Mouse (Mus musculus) Patski (cell line): ENCODE measurements around the gene Actn3. TPM values are rescaled to one million over a fixed set of nuclear protein-coding genes. Genes with fewer than 3 reads are reported as not detected.

ENCODE experiments used
- ATAC-seq: fragments of 100-300 bp; one replicate; pipeline ENCODE4 v1.8.0; 2021
- CTCF ChIA-PET: fragments of 350-600 bp; sonication (Branson Sonifier 250); formaldehyde crosslinking; loops from one replicate; lab custom pipeline; 2022; ENCODE audit warnings: inconsistent platforms; lab: Charles Lee
- POLR2A ChIA-PET: fragments of 350-600 bp; sonication (Branson Sonifier 250); formaldehyde crosslinking; loops from one replicate; lab custom pipeline; 2022; ENCODE audit warnings: antibody characterized with exemption, inconsistent platforms; lab: Charles Lee
- DNase-seq: peaks from one replicate; pipeline ENCODE4 v3.0.0-alpha.2; 2011; ENCODE audit warnings: low read depth, low spot score
- H3K27me3 ChIP-seq: fragments of 371-371 bp; one replicate; pipeline ENCODE4 v1.5.1; 2021
- CTCF ChIP-seq: fragments of 100-300 bp; IDR thresholded peaks from one replicate; pipeline ENCODE4 v1.5.1; 2021
- in situ Hi-C: fragments of 300-500 bp; cut with MboI; formaldehyde crosslinking; loops from 3 replicates; pipeline ENCODE4 v1.11.1; 2018; ENCODE audit warnings: low pct_unique_long_range_greater_than_20kb, mixed read lengths
- polyA plus RNA-seq: library from polyadenylated mRNA; unstranded; gene quantifications from one replicate; pipeline ENCODE4 v1.2.3, GENCODE M21; 2021

Actn3 gene
- polyA plus RNA-seq, 1 experiment from 2014 or later, result 0.10 TPM

DNA sequence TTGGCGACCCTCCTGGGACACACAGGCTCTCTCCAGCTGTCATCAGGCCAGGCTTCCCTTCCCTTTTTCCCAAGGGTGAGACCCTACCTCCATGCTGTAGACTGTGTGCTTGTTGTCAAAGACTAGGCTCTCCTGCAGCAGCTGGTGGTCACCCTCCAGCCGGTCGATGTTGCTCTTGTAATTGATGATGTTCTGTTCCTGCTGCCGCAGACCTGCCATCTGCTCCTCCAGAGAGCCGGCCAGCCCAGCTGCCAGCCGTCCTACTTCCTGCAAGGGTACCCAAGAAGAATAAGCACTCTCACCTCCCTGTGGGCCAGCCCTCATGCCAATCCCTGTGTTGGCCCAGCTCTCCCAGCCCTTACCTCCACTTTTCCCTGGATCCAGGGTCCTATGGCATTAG is 14.7 kb downstream of the Actn3 start:
- ATAC-seq, result no peak
- peaks cover 20% of the 10 kb centered on the region for H3K27me3 ChIP-seq
- POLR2A ChIA-PET, result no interaction called here
- in situ Hi-C loops, result no loop called here
- TF ChIP-seq CTCF, result no peak
- CTCF ChIA-PET, result no interaction called here
- no peak for DNase-seq

DNA sequence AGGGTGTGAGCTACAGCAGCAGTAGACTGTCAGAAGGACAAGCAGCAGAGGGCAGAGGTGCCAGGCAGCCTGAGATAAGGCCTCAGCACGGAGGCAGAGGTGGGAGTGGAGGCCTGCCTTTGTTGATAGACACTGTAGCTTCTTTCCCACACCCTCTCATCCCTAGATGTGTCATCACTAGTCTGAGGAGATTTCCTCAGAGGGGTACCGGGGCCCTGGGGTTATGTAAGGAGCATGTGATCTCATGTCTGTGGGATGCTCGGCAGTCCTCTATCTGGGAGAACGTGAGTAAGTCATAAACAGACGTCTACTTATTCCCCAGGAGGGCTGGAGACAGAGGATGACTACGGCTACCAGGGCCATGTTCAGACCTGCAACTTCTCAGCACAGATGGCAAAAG is 18.6 kb downstream of the Actn3 start:
- ATAC-seq (no peak), DNase-seq (peak; percentile 37)
- H3K27me3 ChIP-seq, result no peaks in the 10 kb centered on the region
- CTCF ChIA-PET, result no interaction called here
- in situ Hi-C loops, result no loop called here
- POLR2A ChIA-PET, result no interaction called here
- TF ChIP-seq CTCF, result no peak

DNA sequence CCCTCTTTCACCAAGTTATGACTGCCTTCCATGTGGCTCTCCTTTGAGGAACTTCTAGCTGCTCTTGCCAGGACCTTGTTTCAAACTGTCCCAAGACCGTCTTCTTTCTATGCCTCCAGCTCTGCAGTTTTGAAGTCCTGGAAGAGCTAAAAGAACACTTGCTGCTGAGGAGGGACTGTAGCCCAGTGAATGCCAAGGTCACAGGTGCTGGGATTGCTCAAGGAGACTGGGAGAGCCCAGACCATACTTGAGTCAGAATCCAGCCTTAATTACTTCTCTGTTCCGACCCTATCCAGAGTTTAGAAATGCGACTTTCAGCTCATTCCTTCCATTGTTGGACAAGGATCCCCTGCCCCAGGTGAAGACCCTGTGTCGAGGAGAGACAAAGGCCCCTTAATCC is 21.8 kb downstream of the Actn3 start:
- ATAC-seq (no peak), DNase-seq (no peak)
- ChIA-PET CTCF (interaction anchor here (0.9 to 2.1 kb wide), 4 partner anchors 8 to 26 kb away, joined by 3 to 9 read pairs (median 4); no protein-coding TSS in a partner anchor), POLR2A (no interaction called here)
- in situ Hi-C loops, result no loop called here
- H3K27me3 ChIP-seq, result peaks cover 8% of the 10 kb centered on the region
- TF ChIP-seq CTCF, result no peak

DNA sequence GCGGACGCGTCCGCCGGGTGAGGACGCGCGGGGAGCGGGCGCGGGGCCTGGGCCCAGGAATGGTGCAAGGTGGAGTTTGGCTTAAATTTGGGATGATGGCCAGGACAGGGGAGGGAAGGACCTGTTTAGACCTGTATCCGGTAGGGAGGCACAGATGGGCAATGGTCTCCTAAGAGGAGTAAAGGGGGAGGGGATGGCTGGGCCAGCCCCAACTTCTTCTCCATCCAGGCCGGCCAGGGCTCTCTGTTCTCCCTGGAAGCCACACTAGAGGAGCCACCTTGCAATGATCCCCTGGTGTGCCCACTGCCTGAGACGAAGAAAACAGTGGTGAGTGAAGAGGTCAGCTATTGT is 22.3 kb downstream of the Actn3 start:
- in situ Hi-C loops, result no loop called here
- DNase-seq (no peak), ATAC-seq (no peak)
- TF ChIP-seq CTCF, result no peak
- ChIA-PET CTCF (interaction anchor here (1.3 to 2.1 kb wide), 2 partner anchors 8 to 15 kb away, joined by 3 to 9 read pairs; no protein-coding TSS in a partner anchor), POLR2A (no interaction called here)
- H3K27me3 ChIP-seq, result peaks cover 9% of the 10 kb centered on the region

DNA sequence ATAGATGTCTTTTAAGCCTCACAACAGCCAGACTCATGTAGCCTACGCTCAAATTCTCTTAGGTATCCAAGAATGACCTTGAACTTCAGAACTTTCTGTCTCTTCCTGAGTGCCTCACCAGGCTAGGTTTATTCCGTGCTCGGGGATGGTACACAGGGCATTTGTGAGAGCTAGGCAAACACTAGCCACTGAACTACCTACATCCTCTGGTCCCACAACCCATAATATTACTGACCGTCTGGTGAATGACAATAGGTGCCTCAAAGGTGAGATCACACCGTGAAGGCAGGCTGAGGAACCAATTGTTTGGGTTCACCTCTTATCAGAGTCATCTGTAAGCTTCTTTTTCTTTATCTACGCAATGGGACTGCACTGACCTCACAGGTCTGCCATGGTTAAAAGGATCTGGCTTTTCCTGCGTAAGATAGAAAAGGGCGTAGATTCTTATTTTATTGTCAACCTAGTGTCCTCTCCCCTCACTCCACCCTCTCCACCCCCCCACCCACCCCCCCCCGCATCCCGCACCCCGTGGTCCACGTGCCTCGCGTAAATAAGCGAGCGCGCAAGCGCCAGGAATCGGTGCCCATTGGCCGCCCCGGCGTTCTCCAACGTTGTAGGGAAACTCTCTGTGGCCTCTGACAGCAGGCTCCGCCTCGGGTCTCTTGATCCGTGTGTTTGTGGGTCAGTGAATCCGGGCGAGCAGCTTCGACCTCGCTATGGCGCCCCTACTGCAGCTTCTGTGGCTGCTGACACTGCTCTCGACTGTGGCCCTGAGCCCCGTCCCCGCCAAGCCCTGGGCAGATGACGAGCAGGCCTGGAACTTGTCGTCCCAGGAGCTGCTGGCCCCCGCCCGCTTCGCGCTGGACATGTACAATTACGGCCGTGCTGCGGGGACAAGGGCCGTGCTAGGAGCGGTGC is 22.9 kb downstream of the Actn3 start, which contains the start of gene Ctsf:
Ctsf (plus strand) TSS at position 579 of the 918 bp plus-strand sequence.
- H3K27me3 ChIP-seq, result peaks cover 13% of the 10 kb centered on the region
- DNase-seq, result no peak
- POLR2A ChIA-PET, result interaction anchor here (0.8 to 1.0 kb wide), 2 partner anchors 15 to 195 kb away, joined by 3 to 4 read pairs; partner anchors contain the start of genes Ccdc87 and Ccs
- TF ChIP-seq CTCF, result no peak
- CTCF ChIA-PET, result interaction anchor here (1.3 kb wide), 1 partner anchor 16 kb away, joined by 3 read pairs; no protein-coding TSS in a partner anchor
- ATAC-seq, result peak; percentile 45
- in situ Hi-C loops, result no loop called here

DNA sequence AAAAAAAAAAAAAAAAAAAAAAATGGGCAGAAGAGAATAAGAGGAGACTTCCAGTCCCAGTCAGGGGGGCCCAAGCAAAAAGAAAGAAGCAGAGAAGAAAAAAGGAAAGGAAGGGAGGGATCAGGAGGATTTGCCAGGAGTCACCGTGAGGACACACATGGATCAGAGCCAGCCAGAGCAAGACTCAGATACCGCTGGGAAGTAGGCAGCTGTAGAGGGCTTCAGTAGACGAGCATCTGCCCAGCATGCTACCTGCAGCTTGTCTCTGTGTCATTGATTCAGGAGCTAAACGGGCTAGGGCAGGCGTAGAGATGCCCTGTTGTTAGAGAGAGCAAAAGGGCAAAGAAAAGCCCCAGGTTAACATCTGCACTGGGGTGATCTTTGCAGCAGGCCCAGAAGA is 27.4 kb downstream of the Actn3 start:
- DNase-seq (no peak), ATAC-seq (no peak)
- ChIA-PET POLR2A (interaction anchor here (1.2 kb wide), 1 partner anchor 11 kb away, joined by 3 read pairs; the partner anchor contains the start of genes Ccdc87 and Ccs), CTCF (interaction anchor here (0.7 to 1.5 kb wide), 3 partner anchors 20 to 95 kb away, joined by 3 to 4 read pairs (median 3); partner anchors contain the start of gene Rbm4b)
- no peak for TF ChIP-seq CTCF
- in situ Hi-C loops, result no loop called here
- H3K27me3 ChIP-seq, result peaks cover 34% of the 10 kb centered on the region

DNA sequence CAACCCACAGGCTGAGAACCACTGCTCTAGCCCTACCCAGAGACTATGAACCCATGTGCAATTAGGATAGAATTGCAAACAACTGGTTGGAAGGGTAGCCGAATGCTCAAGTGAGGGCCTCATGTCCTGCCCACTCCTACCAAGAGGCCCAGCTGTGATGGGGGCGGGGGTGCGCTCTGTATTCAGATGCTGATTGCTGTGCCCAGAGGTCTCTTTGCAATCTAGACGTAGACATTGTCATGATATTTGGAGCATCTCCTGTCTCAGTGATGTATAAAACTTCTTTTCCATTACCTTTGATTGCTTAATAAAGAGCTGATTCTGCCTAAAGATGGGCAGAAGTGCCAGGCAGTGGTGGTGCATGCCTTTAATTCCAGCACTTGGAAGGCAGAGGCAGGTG is 27.9 kb downstream of the Actn3 start:
- in situ Hi-C loops, result loop anchor here (10.0 kb wide), 1 partner anchor 205 kb away; no protein-coding TSS in a partner anchor
- POLR2A ChIA-PET, result no interaction called here
- CTCF ChIA-PET, result interaction anchor here (0.7 to 1.5 kb wide), 3 partner anchors 21 to 95 kb away, joined by 3 to 4 read pairs (median 3); partner anchors contain the start of gene Rbm4b

DNA sequence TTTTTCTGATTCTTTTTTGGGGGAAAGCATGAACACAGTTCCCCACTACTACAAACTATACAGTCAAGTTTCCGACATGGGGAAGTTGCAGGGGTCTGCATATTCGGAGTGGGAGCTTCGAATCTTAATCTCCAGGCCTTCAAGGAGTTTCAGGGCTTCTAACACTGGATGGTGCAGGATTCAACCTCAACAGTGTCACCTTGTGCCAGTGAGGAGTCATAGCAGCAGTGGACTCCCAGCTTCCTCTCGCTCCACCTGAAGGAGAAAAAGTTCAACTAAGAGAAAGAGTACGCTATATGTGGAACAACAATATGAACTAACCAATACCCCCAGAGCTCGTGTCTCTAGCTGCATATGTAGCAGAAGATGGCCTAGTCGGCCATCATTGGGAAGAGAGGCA is 30.2 kb downstream of the Actn3 start:
- ChIA-PET POLR2A (interaction anchor here (0.7 to 1.1 kb wide), 2 partner anchors 69 to 92 kb away, joined by 3 read pairs; partner anchors contain the start of gene Rbm4b), CTCF (interaction anchor here (0.6 to 2.2 kb wide), 13 partner anchors 9 to 259 kb away, joined by 3 to 10 read pairs (median 3); partner anchors contain the start of genes Actn3, Ccdc87, Ccs and Rbm4b)
- no peak for ATAC-seq
- in situ Hi-C loops, result loop anchor here (10.0 kb wide), 1 partner anchor 203 kb away; no protein-coding TSS in a partner anchor
- peaks cover 48% of the 10 kb centered on the region for H3K27me3 ChIP-seq
- TF ChIP-seq CTCF, result no peak
- no peak for DNase-seq

More for the DNA sequence above, 27.9 kb downstream of the Actn3 start:
- DNase-seq (no peak), ATAC-seq (no peak)
- peaks cover 35% of the 10 kb centered on the region for H3K27me3 ChIP-seq
- no peak for TF ChIP-seq CTCF

DNA sequence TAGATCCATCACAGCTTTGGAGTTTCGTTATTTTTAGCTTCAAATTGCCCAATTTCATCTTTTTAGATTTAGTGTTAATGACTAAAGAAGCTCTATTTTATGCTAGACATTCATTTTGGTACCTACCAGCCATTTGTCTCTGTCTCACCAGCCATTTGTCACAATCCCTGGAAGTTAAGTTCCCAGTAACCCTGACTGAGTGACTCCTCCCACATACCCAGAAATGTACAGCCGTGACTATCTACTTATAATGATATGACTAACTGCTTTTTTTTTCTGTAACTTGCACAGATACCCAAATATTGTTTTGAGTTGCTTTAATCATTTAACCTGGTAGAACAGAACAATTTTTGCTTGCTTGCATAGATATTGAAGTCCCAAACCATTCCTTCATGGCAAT is 31.9 kb downstream of the Actn3 start:
- DNase-seq (no peak), ATAC-seq (no peak)
- CTCF ChIA-PET, result interaction anchor here (1.6 to 1.7 kb wide), 2 partner anchors 83 to 92 kb away, joined by 4 to 5 read pairs; no protein-coding TSS in a partner anchor
- POLR2A ChIA-PET, result no interaction called here
- H3K27me3 ChIP-seq, result peaks cover 57% of the 10 kb centered on the region
- no peak for TF ChIP-seq CTCF
- in situ Hi-C loops, result loop anchor here (10.0 kb wide), 1 partner anchor 201 kb away; no protein-coding TSS in a partner anchor

DNA sequence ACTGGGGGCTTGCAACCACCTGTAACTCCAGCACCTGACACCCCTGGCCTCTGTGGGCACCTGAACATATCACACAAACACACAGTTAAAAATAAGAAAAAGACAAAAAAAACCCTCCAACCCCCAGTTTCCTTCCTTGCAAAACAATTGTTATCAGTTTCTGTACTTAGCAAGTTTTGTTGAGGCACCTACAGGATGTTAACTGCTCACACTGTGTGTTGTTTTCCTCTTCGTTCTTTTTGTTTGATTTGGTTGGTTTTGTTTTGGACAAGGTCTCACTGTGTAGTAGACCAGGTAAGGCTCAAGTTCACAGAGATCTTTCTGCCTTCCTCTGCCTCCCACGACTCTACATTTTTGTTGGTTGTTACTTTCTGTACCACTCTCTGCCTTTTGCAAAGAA is 35.1 kb downstream of the Actn3 start:
- in situ Hi-C loops, result loop anchor here (5.0 to 10.0 kb wide), 2 partner anchors 85 to 198 kb away; partner anchors contain the start of gene Rbm4b
- ChIA-PET CTCF (no interaction called here), POLR2A (no interaction called here)
- peaks cover 59% of the 10 kb centered on the region for H3K27me3 ChIP-seq
- no peak for ATAC-seq
- no peak for DNase-seq
- no peak for TF ChIP-seq CTCF
